Mouse (Mus musculus): Measurements from ENCODE around the gene Crtc1. TPM values are rescaled to one million over a fixed set of nuclear protein-coding genes. Genes with fewer than 3 reads are reported as not detected.

The Crtc1 gene
- total RNA-seq, 1 experiment: 4.9 TPM

GRCm38 (mm10) chr8:70468733-70469132, 29.4 kb upstream of the Crtc1 start:
- no peak for DNase-seq (ENCODE audit: low read depth, low spot score)
- Histone ChIP-seq H3K27ac (ENCODE audit: insufficient read depth, low read depth, low read length, poor library complexity, severe bottlenecking) (no peak overlapping the region), H3K9me3 (ENCODE audit: control insufficient read depth, insufficient read depth, low read depth, low read length) (no peaks in the 10 kb centered on the region), H3K9ac (ENCODE audit: insufficient read depth, low read depth, low read length, poor library complexity, severe bottlenecking) (no peak overlapping the region), H3K36me3 (ENCODE audit: control insufficient read depth, insufficient read depth, low read length, poor library complexity, severe bottlenecking) (no peaks in the 10 kb centered on the region; the same call in 1 of the 2 replicates), H3K4me1 (ENCODE audit: control insufficient read depth in 2 of 2, insufficient read depth in 2 of 2, low read length in 2 of 2, poor library complexity in 1 of 2) (peaks cover 3 to 12% of the 10 kb centered on the region in 2 experiments; a peak in 2 of 4 replicates), H3K4me3 (ENCODE audit: insufficient read depth in 1 of 2, low read depth in 1 of 2, low read length in 2 of 2, poor library complexity in 1 of 2, severe bottlenecking in 1 of 2) (no peak overlapping the region)
- TF ChIP-seq ZNF384 (IDR thresholded peaks at IDR 0.05; ENCODE audit: low read depth, low read length) (no peak), MAFK (IDR thresholded peaks at IDR 0.05; ENCODE audit: insufficient read depth, low read depth, low read length) (no peak), ZC3H11A (IDR thresholded peaks at IDR 0.05; ENCODE audit: borderline replicate concordance, low read depth, low read length) (no peak), HCFC1 (IDR thresholded peaks at IDR 0.05; ENCODE audit: borderline replicate concordance, insufficient read depth, low read length) (no peak), CHD2 (IDR thresholded peaks at IDR 0.05; ENCODE audit: low read depth, low read length) (no peak)
- in situ Hi-C loops (cut with MboI; ENCODE audit: low sequenced_read_pairs in 2 of 2, unreplicated experiment in 2 of 2): no loop called here

GRCm38 (mm10) chr8:70467907-70468306, 28.5 kb upstream of the Crtc1 start:
- in situ Hi-C loops (cut with MboI; ENCODE audit: low sequenced_read_pairs in 2 of 2, unreplicated experiment in 2 of 2): no loop called here
- Histone ChIP-seq H3K36me3 (ENCODE audit: control insufficient read depth, insufficient read depth, low read length, poor library complexity, severe bottlenecking) (no peaks in the 10 kb centered on the region; the same call in 1 of the 2 replicates), H3K27ac (ENCODE audit: insufficient read depth, low read depth, low read length, poor library complexity, severe bottlenecking) (no peak overlapping the region), H3K9me3 (ENCODE audit: control insufficient read depth, insufficient read depth, low read depth, low read length) (no peaks in the 10 kb centered on the region), H3K4me3 (ENCODE audit: insufficient read depth in 1 of 2, low read depth in 1 of 2, low read length in 2 of 2, poor library complexity in 1 of 2, severe bottlenecking in 1 of 2) (no peak overlapping the region), H3K9ac (ENCODE audit: insufficient read depth, low read depth, low read length, poor library complexity, severe bottlenecking) (no peak overlapping the region), H3K4me1 (ENCODE audit: control insufficient read depth in 2 of 2, insufficient read depth in 2 of 2, low read length in 2 of 2, poor library complexity in 1 of 2) (peaks cover 3 to 12% of the 10 kb centered on the region in 2 experiments; a peak in 2 of 4 replicates)
- no peak for TF ChIP-seq HCFC1 (IDR thresholded peaks at IDR 0.05; ENCODE audit: borderline replicate concordance, insufficient read depth, low read length)
- no peak for TF ChIP-seq ZC3H11A (IDR thresholded peaks at IDR 0.05; ENCODE audit: borderline replicate concordance, low read depth, low read length)
- TF ChIP-seq ZNF384 (IDR thresholded peaks at IDR 0.05; ENCODE audit: low read depth, low read length): no peak
- no peak for TF ChIP-seq CHD2 (IDR thresholded peaks at IDR 0.05; ENCODE audit: low read depth, low read length)
- no peak for TF ChIP-seq MAFK (IDR thresholded peaks at IDR 0.05; ENCODE audit: insufficient read depth, low read depth, low read length)
- no peak for DNase-seq (ENCODE audit: low read depth, low spot score)

DNA sequence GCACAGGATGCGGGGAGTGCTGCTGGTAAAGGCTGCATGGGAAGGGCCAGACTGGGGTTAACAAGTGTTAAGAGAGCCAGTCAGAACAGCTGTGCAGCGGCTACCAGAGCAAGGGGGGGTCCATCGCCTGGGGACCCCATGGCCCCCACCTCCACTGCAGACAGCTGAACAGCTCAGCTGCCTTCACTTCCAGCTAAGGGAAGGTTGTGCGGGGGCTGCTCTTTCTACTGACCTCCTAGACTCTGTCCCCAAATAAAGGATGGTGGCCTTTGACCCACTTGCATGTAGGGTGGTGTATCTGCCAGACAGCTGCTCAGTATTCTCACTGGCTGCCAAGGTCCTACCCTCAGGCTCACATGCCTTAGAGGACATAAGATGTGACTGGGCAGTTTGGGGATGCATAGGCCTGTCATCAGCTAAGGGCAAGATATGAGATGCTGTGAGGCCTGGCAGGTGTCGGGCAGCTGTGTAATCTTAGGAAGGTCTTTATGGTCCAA, 27.9 kb upstream of the Crtc1 start:
- Histone ChIP-seq H3K9me3 (ENCODE audit: control insufficient read depth, insufficient read depth, low read depth, low read length) (no peaks in the 10 kb centered on the region), H3K4me1 (ENCODE audit: control insufficient read depth in 2 of 2, insufficient read depth in 2 of 2, low read length in 2 of 2, poor library complexity in 1 of 2) (peaks cover 3 to 12% of the 10 kb centered on the region in 2 experiments; a peak in 2 of 4 replicates), H3K4me3 (ENCODE audit: insufficient read depth in 1 of 2, low read depth in 1 of 2, low read length in 2 of 2, poor library complexity in 1 of 2, severe bottlenecking in 1 of 2) (no peak overlapping the region), H3K36me3 (ENCODE audit: control insufficient read depth, insufficient read depth, low read length, poor library complexity, severe bottlenecking) (no peaks in the 10 kb centered on the region; the same call in 1 of the 2 replicates), H3K9ac (ENCODE audit: insufficient read depth, low read depth, low read length, poor library complexity, severe bottlenecking) (peak overlapping the region; percentile 17; the same call in 1 of the 2 replicates), H3K27ac (ENCODE audit: insufficient read depth, low read depth, low read length, poor library complexity, severe bottlenecking) (no peak overlapping the region)
- no peak for DNase-seq (ENCODE audit: low read depth, low spot score)
- TF ChIP-seq HCFC1 (IDR thresholded peaks at IDR 0.05; ENCODE audit: borderline replicate concordance, insufficient read depth, low read length): no peak
- no peak for TF ChIP-seq MAFK (IDR thresholded peaks at IDR 0.05; ENCODE audit: insufficient read depth, low read depth, low read length)
- TF ChIP-seq ZC3H11A (IDR thresholded peaks at IDR 0.05; ENCODE audit: borderline replicate concordance, low read depth, low read length): no peak
- TF ChIP-seq ZNF384 (IDR thresholded peaks at IDR 0.05; ENCODE audit: low read depth, low read length): no peak
- TF ChIP-seq CHD2 (IDR thresholded peaks at IDR 0.05; ENCODE audit: low read depth, low read length): no peak
- in situ Hi-C loops (cut with MboI; ENCODE audit: low sequenced_read_pairs in 2 of 2, unreplicated experiment in 2 of 2): no loop called here

DNA sequence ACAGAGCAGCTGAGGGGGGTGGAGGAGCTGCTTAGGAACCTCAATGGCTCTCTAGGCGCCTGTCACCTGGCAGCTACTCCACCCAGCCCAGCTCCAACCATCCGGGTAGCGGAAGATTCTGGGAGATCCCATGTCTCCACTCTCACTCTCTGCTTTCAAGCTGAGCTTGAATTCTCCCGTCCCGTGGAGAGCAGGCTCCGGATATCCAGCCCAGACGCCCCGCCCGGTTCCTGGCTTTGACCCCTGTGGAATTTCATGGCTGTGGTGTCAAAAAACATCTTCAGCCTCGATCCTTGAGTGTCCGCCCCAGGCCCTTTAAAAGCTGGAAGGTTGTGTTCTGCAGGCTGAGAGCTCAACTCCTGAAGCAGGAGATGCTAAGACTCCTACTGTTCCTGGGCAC, 27.4 kb upstream of the Crtc1 start:
- DNase-seq (ENCODE audit: low read depth, low spot score): no peak
- Histone ChIP-seq H3K27ac (ENCODE audit: insufficient read depth, low read depth, low read length, poor library complexity, severe bottlenecking) (no peak overlapping the region), H3K4me3 (ENCODE audit: insufficient read depth in 1 of 2, low read depth in 1 of 2, low read length in 2 of 2, poor library complexity in 1 of 2, severe bottlenecking in 1 of 2) (no peak overlapping the region), H3K36me3 (ENCODE audit: control insufficient read depth, insufficient read depth, low read length, poor library complexity, severe bottlenecking) (no peaks in the 10 kb centered on the region; the same call in 1 of the 2 replicates), H3K4me1 (ENCODE audit: control insufficient read depth in 2 of 2, insufficient read depth in 2 of 2, low read length in 2 of 2, poor library complexity in 1 of 2) (peaks cover 3 to 12% of the 10 kb centered on the region in 2 experiments; a peak in 2 of 4 replicates), H3K9me3 (ENCODE audit: control insufficient read depth, insufficient read depth, low read depth, low read length) (no peaks in the 10 kb centered on the region), H3K9ac (ENCODE audit: insufficient read depth, low read depth, low read length, poor library complexity, severe bottlenecking) (peak overlapping the region; percentile 17; the same call in 1 of the 2 replicates)
- in situ Hi-C loops (cut with MboI; ENCODE audit: low sequenced_read_pairs in 2 of 2, unreplicated experiment in 2 of 2): no loop called here
- TF ChIP-seq ZC3H11A (IDR thresholded peaks at IDR 0.05; ENCODE audit: borderline replicate concordance, low read depth, low read length) (no peak), MAFK (IDR thresholded peaks at IDR 0.05; ENCODE audit: insufficient read depth, low read depth, low read length) (no peak), HCFC1 (IDR thresholded peaks at IDR 0.05; ENCODE audit: borderline replicate concordance, insufficient read depth, low read length) (no peak), ZNF384 (IDR thresholded peaks at IDR 0.05; ENCODE audit: low read depth, low read length) (no peak), CHD2 (IDR thresholded peaks at IDR 0.05; ENCODE audit: low read depth, low read length) (no peak)
